Mouse (Mus musculus): Measurements from ENCODE around the gene Fam131a.

Fam131a gene

DNA sequence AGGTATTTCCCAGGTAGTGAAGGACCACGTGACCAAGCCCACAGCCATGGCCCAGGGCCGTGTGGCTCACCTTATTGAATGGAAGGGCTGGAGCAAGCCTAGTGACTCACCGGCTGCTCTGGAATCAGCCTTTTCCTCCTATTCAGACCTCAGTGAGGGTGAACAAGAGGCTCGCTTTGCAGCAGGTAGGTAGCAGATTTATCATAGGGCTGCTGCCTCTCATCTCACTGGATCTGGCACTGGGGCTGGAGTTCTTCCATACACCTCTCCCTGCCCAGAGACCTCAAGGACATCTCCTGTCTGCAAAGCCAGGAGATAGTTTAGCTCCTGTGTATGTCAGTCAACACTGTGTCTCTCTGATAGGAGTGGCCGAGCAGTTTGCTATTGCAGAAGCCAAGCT lies 6.2 kb downstream of the Fam131a start:
- DNase-seq = no peak

DNA sequence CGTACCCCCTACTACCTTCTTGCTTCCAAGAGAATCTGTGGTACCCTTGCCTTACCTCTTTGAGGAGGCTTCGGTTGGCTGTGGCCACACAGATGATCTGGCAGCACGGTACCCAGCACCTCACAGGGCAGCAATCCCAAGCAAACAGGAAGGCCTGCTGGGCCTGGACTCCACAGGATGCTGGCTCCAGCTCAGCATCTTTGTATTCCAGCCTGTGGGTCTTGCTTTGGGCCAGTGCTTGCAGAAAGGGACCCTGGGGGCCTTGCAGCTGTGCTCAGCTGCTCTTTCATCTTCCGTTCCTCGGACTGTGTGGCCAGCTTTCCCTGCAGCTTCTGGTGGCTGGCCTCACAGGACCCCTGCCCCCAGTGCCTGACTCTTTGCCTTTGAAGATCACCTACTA lies 7.0 kb downstream of the Fam131a start:
- DNase-seq = no peak

DNA sequence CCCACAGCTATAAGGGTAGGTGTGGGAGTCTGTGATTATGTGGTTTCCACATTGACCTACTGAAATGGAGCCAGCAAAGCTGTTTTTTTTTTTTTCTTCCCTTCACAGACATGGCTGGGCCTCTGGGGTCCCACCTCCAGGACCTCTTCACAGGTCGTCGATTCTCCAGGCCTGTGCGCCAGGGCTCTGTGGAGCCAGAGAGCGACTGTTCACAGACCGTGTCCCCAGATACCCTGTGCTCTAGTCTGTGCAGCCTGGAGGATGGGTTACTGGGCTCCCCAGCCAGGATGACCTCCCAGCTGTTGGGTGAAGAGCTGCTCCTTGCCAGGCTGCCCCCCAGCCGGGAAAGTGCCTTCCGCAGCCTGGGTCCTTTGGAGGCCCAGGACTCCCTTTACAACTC lies 8.3 kb downstream of the Fam131a start:
- no peak for DNase-seq

DNA sequence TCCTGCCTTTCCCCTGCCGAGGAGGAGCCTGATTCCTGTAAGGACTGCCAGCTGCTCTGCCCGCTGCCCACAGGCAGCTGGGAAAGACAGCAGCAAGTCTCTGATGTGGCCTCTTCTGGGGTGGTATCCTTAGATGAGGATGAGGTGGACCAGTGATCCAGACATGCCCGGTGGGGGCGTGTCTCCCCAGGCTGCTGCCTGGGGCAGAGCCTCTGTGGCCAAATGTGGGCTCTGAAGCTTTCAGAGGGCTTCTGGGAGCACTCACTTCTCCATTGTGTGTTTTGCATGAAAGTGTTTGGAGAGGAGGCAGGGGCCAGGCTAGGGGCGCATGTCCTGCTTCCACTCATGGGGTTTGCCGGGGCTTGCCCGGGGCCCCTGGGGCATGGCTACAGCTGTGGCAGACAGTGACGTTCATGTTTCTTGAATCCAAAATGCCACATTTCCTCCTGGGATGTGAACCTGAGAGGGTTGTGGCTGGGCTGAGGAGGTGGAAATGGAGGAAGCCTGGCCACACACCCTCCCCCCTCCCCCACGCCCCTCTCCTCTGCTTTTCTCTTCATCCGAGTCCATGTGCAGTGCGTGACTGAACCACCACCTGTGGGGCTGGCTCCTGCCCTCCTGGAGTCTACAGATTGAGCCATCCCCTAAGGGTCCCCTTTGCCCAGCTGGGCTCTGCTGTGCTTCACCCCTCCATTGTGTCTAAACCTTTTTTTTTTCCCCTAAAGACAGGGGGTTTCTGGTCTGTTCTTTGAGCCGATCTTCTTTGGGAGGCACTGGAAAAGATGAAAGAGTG lies 8.9 kb downstream of the Fam131a start:
- peak in 1 of 2 experiments; percentile 1 for DNase-seq

DNA sequence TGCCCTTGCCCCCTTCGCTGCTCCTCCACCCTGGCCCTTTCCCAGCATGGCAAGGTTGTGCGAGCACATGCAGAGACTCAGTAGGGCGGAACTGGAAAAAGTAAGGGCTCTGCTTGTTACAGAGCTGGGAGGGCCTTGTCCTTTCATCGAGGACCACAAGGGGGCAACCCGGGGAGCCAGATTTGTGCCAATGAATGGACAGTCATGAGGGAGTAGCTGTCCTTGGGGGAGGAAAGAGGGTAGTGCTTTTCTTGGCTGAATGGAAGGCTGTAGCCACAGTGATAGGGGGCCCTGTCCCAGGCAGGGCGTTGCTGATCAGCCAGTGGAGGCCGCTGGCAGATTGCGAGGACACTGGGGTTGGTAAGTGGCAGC lies 9.5 kb downstream of the Fam131a start:
- peak; percentile 34 to 39 for DNase-seq

DNA sequence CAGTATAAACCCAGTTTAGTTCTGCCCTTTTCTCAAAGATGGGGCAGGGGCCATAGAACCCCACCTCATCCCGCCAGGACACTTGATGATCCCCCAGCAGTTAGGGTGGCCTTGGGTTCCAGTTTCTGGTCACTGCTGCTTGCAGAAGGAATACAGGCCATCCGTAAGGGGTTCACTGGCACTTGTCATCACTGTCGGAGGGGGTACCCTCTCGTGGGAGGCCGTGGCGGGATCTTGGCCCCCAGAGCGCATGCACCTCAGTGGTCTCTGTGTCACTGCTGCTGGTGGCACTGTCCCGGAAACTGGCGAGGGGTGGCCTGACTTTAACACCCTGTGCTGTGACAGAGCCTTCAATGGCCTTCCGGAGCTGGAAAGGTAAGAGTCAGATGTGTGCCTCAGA lies 10.0 kb downstream of the Fam131a start:
- no peak for DNase-seq

DNA sequence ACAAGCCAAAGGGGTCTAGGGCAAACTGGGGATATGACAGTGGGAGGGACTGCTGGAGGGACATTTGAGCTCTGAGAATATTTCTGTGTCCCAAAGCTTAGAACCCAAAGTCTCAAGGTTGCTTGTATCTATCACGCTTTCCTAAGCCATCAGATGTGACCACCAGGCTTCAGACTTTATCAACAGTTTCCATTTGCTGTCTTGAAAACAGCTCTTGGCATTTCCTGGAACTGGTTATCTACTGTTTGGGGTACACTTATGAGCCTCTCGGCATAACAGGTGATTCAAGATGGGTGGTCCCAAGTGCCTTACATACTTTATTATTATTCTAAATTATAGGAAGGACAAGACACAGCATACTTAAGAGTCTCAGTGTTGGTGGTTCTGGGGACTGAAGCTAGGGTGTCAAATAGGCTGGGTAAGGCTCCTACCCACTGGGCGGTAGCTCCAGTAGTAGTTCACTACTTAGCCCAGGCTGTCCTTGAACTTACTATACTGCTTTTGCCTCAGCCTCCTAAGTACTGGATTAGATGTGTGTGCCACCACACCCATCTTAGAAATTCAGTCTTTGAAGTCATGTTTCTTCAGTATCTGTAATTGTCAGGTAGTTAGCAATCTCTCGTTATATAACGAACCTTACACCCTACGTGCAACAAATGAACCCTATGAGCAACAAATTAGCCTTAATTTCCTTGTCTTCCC lies 10.8 kb downstream of the Fam131a start:
- DNase-seq = no peak

DNA sequence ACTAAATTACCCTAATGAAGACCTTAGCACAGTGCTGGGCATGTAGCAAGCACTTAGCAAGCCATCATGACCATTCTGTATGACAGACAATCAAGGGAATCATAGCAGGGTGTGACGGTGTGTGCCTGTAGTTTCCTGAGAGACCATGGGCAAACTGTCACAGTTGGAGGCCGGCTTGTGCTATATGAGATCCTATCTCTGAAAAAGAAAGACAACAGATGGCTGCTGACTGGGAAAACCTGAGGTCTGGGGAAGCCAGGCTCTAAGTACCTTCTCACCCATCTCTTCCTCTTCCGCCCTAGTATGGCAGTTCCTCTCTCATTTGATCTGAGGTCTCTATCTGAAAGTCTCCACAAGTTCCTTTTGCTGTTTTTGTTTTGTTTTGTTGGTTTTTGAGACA lies 12.7 kb downstream of the Fam131a start:
- no peak for DNase-seq

DNA sequence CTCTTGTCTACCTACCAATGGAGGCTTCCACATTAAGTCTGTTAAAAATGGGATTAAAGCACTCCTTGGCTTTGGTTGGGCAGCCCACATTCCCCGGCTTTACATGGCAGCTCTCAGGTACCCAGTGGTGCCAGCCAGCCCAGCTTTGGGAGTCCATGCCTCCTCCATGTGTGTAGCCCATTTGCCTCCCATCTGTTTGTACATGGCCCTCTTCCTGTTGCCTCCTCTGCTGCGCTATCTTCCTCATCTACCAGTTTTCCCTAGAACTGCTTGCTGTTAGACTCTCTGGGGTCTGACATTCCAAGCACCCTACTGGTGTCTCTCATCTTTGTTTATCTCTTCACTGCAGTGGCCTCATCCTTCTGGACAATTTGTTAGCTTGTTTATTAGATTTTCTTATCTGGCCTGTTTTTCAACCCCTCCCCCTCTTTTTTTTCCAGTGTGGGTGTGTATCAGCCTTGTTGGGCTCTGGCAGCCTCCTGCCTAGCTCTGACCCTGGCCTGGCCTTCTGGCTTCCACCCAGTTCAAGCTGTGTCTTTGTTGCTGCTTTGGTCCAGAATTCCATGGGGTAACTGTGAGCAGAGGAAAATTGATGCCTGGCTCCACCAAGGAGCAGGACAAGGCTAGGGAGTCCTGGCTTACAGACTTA lies 13.5 kb downstream of the Fam131a start:
- no peak for DNase-seq

DNA sequence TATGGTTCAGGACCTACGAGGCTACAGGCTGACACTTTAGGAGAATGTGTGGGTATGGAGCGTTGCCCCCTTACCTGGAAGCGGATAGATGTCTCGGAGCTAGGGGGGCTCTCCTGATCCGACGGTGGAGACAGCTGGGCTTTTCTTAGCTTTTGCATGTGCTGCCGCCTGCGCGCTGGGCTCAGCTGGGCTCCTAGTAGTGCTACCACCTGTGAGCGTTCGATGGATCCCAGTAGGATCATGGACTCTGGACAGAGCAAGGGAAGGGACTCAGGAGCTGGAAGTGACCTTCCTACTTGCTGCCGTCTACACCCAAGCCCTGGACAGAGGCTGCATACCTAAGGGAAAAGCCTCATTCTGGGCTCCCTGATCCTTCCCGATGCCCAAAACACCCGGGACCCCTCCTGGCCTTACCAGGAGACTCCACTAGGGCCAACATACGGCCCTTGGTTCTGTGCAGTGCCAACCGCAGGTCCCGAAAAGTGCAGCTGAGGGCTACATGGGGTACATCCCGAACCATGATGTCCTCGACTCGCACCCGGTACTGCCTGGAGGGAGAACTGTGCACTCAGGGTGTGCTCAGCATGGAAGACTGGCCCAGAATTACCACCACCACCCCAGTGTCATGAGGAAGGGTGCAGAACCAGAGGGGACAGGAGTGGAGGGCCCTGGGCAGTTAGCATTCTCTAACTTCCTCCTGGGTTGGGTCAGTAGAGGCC lies 15.3 kb downstream of the Fam131a start:
- DNase-seq = no peak

DNA sequence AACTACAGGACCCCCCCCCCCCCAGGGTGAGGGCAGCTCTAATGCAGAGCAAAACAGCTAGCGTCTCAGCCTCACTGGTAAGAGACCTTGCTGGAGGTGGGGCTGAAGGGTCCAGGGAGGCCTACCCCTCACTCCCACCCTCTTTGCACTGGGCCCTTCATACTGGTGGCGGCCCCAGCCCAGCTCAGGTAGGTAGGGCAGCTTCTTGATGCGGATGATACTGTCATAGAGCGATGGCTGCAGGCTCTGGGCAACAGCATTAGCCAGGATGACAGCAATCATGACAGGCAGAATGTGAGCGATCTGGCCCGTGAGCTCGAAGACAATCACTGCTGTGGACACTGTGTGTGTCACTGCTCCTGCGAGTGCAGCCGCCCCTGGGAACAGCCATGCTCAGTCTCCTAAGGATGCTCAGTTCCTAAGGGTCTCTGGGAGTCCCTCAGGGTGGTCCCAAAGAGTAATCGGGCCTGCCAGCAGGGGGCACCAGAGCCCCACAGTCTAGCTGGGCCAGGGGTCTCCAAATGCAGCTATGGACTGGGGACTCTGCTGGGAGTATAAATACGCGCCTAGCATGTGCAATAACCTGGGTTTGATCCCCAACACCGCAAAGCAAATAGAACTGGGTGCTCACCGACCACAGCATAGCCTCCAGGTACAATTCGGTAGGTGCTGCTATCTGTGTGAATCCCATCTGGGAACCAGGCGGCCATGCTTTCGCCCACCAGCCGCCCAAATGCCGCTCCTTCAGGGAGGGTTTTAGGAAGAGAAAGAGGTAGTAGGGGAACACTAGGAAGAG lies 16.1 kb downstream of the Fam131a start:
- DNase-seq = peak; percentile 68 to 74

DNA sequence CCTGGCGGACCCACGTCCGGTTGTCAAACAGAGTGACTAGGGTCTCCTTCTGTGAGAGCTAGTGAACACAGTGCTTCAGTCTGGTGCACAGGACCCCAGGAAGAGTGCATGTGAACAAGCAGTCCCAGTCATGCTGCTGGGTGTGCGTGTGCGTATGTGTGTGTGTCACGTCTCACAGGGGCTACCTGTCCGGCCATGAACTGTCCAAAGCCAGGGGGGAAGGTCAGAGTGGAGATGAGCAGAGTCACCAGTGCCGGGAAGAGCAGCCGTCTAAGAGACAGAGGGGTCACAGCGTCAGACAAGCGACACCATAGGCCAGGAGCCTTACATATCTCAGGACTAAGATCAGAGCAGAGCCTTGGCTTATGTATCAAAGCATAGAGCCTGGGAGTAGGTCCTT lies 17.3 kb downstream of the Fam131a start:
- no peak for DNase-seq

DNA sequence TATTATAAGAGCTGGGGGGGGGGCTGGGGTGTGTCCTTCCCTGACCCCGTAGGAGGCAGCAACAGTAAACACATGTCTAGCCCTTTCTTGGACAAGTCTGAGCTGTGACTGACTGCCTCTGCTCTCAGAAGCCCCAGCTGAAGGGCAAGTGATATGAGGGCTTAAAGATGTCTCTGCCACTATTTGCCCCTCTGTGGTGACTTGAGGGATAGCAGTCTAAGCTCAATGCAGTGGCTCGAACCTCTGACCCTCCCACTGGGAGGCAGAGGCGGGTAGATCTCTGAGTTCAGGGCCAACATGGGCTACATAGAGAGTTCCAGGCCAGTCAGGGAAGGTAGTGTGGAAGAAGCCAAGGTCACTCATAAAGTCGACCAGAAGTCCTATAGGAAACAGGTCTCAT lies 17.8 kb downstream of the Fam131a start:
- DNase-seq = no peak

DNA sequence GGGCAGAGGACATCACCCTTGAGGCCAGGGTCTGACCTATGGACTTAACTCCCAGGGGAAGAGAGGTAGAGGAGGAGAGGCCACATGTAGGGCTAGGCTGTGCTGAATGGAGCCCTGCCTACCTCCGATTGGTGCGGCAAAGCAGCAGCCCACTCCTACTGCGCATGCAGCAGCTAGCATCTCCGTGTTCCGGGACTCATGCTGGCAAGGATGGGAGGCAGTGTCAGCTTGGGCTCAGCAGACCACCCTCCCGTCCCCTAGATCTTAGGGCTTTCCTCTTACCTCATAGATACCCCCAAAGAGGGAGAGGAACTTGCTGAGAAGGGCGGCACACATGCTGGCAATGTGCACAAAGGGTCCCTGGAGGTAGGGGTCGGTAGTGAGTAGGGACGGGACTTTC lies 19.1 kb downstream of the Fam131a start:
- no peak for DNase-seq

DNA sequence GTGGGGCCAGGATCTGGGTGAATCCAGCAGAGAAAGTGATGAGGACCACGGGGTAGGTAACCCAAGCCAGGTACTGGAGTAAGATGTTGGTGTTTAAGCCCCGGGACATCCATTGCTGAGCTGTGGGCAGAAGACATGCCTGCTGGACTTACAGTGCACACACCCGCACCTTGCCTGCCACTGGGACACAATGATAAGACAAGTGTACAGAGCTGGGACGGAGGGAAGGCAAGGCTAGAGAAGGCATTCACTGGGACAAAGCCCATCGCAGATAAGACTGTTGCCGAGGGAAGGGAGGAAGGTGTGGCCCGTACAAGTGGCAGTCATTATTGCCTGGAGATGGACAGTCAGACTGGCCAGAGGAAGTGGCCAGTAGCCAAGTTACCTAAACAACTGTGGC lies 19.8 kb downstream of the Fam131a start:
- no peak for DNase-seq

DNA sequence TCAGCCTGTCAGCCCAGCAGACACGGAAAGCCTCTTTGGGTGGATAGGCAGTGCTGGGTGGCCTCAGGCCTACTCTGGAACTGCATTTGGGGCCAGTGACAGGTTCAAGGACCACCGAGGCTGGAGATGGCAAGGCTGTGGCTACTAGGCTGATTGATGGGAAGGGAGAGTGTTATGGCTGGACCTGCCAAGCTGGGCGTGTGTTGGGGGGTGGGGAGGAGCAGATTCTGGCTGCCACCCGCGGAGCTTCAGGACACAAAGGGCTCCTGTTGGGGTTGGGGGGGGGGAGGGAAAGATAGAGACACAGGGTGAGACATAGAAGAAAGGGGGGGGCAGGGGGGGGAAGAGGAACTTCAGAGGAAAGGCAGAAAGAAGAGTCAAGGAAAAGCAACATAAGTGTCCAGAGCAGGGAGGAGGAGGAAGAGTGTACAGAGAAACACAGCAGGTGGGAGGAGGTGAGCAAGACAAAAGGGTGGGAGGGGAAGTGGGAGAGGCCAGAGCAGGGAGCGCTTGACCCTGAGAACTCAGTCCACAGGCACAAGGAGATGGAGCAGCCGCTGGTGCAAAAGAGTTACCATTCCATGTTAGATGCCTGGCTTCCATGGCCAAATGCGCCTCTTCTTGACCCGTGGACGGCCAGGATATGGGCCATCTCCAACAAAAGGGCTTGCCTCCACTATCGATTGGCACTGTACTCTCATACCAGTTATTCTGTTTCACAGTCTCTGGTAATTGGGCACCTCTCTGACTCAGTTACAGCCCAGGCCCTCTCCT lies 21.5 kb downstream of the Fam131a start:
- no peak for DNase-seq

DNA sequence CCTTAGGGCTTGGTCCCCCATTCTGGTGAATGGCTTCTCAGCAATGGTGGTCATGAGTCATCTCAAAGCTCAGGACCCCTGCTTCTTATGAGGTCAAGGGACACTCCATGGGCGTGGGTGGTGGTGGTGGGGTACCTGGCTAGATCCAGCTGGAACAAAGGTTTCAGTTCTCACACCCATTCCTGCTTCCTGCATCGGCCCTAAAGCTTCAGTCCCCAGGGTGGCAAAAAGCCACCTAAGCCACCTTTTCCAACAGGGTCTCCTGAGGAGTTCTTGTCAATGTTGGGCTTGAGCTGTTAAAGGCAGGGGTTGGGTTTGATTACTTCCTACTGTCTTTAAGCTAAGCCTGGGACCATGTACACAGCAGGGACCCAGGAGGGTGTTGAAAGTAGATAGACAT lies 22.1 kb downstream of the Fam131a start:
- DNase-seq = no peak

DNA sequence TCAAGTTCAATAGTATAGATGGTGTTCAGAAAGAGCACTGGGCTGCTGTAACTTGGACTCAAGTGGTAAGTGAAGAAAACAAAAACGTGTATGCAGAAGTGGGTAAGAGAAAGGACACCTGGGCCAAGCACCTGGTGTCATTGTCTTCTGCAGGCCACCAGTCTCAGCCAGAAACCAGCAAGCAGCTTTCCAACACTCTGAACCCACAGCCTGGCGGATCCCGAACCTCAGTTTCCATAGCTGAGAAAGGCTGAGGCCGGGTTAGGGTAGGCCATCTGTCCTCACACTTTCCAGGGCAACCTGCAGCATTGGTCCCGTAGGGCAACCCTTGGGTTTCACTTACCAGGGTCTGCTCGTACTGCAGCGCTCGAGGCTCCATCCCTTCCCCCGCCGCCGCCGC lies 22.5 kb downstream of the Fam131a start:
- no peak for DNase-seq

DNA sequence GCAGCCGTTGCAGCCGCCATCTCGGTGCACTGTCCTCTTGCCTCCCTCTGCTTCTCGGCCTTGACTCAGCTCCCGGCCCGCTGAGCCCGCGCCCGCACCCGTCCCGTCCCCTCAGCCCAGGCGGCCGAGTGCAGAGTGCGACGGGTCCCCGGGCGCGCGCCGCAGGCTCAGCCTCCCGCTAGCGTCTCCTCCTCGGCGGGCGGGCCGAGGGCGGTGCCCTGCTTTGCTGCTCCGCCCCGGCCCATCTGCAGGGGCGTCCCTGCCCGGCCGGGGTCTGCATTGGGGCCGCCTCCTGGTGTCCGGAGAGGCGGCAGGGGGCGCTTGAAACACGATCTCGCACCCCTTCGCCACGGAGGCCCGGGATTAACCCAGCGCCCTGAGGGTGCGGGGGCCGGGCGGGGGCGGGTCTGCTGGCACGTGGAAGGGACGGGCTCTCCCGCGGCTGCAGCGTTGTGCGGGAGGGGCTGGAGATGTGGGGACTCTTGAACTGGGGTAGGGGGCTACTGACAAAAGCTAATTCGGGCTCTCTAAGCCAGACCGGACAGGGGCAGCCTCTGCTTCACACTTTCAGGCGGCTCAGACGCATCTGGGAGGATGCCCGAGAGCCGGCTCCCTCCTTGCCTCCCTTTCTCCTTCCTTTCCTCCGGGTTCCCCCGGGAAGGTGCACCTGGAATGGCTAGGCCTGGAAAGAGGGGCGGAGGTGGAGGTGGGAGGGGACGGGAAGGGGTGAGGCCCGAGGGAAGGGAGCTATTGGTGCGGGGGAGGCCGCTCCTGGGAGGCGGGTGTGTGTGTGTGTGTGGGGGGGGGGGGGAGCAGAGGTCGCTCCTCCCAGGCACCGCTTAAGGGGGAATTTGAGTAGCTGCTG lies 23.2 kb downstream of the Fam131a start:
- peak; percentile 78 to 86 for DNase-seq

DNA sequence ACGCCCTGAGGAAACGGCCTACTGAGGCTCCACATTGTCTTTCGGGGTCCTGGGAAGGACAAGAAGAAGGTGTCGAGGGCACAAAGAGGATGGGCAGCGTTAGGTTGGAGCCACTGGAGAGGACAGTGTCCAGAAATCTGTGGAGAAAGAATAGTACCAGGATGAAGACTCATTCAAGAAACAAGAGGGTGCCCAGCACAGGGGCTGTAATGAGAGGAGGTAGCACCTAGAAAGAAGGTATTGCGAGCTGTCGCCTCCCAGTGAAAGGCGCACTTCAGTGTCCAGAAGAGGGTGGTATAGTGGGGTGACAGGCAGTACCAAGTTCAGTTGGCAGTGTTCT lies 23.8 kb downstream of the Fam131a start:
- DNase-seq = no peak

Measured in thymus, postnatal 36 days (tissue).